Mouse (Mus musculus) induced T-regulatory cell, adult 2 months (primary cell): ENCODE results near the gene Card10.

ENCODE experiments used
- DNase-seq: peaks from one replicate; pipeline ENCODE4 v3.0.0-alpha.2; 2012; ENCODE audit warnings: low read depth

Gene Card10

DNA sequence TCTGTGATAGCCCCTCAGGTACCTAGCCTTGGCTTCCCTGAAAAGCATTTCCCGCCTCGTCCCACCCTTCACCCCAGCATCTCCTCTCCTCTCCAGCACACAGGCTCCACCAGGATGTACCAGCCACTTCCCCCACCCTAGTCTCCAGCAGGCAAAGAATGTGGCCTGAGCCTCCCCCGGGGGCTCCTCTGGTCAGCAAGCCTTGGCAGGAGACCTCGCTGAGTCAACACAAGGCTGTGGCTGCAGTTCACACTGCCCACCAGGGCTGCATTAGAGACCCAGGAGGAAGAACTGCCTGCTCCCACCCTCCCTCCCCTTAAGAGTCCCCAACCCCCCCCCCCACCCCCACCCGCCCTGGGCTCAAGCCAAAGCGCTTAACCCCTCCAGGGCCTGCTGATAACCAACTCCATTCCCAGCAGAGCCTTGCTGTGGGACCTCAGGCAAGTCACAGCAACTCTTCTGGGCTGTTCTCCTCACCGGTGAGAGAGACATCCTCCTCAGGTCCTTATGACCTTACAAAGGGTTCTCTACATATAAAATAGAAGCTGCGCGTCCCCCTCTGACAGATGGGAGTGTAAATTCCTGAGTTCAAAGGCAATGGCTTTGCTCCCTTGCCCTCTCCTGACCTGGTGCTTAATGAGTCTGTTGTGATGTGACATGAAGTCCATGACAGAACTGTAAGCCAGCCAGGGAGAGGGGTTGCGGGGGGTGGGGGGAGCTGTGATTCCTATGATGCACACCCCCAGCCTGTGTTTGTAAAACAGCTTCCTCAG, 31.6 kb upstream of the Card10 start:
- DNase-seq: no peak

DNA sequence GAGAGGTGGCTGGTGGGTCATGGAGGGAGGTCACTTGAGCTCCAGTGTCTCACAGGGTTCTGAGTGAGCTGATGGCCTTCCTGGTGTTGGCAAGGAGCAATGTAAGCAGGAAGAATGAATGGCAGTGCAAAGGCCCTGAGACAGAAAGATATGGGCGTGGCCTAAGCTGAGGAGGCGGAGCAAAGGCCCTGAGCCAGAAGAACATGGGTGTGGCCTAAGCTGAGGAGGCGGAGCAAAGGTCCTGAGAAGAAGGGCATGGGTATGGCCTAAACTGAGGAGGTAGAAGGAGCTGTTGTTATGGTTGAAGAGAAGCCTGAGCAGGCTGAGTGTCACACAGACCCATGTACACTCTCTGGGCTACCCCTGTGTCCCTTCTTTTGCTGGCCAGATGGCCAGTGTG, 30.7 kb upstream of the Card10 start:
- peak; percentile 48 for DNase-seq

DNA sequence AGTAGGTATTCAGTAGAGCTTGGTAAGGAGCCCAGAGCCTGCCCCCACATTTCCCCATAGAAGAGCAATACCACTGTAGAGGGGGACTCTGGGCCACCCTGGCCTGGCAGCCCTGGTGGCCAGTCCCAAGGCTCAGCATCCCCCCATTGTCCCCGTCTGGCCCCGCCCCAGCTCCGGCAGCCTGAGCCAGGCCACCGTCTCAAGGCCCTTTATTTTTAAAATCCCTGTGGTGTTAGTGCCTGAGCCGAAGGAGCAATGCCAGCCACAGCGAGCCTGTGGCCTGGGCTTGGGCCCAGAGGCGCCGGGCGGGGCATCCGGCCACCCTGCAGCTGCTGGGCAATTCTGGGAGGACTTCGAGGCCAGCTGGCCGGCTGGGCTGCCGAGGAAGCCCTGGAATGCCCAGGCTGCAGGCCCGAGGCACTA, 29.9 kb upstream of the Card10 start:
- no peak for DNase-seq

DNA sequence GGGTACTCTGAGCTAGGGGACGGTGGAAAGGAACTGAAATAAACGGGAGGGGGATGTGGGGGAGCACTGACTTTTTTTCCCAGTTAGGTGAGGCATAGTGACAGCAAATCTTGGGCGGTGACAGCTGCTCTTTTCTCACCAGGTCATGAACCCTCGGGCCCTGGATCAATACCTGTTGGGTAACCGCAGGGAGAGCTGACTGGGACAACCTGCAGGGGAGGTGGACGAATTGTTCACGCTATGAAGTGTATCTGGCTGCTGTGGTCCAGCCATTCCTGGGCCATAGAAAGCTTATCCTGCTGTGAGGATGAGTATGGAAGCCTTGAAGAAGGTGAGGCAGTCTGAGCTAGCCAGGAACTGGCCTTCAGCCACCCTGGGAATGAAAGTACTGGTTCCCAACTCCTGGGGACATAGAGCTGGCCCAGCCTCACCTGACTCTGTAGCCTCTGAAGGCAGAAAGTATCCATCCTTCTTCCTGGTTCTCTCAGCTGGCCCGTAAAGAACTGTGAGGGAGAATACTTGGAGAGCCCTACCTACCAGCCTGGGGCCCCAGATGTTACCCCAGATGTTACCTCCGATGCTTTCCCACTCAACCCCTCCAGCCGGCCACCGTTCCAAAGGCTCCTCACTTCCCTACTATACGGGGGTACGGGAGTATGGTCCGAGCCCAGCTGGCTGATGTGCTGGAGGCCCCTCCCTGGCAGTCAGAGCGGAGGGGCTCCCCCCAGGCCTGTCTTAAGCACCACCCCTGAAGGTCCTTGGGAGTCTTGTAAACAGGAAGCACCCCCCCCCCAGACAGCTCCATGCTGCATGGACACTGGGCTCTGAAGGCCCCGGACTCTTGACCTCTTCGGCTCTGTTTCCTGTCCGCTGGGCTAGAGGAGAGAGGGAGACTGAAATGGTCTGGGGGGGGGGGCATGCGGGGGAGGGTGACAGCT, 29.1 kb upstream of the Card10 start:
- DNase-seq: no peak

DNA sequence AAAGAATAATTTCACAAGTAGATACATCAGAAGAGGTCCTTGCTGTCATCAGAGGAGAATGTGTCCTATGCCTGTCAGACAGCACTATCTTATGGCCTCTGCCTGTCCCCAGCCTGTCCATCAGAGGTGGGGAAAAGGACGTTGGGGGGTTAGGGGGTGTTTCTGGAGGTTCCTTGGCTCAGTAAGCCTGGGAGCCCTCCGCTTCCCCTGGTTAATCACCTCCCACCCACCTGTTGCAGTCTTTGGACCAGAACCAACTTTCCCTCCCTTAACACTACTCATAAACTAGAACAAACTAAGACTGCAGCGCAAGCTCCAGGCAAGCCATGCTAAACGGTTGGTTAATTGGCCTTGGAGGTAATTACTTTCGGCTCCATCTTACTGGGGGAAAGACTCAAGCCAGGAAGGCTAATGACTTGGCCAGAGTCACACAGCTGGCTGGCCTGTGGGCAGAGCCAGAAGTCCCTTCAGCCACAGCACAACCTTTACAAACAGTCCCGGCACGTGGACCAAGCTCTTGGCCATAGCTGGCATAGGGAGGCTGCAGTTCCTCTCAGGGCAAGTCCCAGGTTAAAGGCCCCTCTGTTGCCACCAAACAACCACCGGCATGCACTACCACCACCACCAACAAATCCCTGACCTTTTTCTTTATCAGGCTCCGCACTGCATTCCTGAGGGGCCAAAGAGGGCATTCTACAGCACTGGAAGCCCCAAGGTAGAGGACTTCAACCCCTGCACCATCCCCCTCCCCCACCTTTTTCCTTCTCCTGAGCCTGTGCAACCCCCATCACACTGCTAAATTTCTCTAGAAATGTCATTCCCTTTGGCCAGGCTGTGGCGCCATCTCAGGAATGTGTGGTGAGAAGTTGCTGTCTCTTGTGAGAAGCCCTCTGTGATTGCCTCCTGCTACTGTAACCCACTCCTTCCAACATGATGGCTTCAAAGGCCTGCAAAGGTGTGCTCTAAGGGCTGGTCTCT, 28.2 kb upstream of the Card10 start:
- DNase-seq: no peak

DNA sequence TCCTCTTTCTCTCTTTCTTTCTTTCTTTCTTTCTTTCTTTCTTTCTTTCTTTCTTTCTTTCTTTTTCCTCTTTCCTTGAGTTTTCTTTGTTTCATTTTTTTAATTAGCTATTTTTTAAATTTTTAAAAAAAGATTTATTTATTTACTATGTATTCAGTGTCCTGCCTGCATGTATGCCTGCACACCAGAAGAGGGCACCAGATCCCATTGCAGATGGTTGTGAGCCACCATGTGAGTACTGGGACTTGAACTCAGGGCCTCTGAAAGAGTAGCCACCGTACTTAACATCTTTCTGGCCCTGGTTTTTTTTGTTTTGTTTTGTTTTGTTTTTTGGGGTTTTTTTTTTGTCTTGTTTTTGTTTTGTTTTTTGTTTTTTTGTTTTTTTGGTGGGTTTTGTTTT, 26.8 kb upstream of the Card10 start:
- no peak for DNase-seq

DNA sequence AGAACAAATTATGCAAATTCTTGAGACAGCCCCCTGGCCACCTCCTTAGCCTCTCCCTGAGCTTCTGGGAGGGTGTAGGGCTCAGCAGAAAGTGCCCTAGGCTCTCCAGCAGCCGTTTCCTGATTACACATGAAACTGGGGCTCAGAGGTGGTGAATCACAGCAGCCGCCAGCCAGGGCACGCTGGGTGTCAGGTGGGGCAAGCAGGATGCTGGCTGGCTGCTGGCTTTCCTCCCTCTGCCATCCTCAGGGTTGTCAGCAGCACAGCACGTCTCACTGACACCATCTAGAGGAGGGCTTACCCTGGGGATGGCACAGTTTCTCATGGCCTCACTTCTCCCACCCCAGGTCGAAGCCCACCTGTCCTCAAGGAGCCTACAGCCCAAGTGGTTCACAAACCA, 25.5 kb upstream of the Card10 start:
- DNase-seq: peak; percentile 69

DNA sequence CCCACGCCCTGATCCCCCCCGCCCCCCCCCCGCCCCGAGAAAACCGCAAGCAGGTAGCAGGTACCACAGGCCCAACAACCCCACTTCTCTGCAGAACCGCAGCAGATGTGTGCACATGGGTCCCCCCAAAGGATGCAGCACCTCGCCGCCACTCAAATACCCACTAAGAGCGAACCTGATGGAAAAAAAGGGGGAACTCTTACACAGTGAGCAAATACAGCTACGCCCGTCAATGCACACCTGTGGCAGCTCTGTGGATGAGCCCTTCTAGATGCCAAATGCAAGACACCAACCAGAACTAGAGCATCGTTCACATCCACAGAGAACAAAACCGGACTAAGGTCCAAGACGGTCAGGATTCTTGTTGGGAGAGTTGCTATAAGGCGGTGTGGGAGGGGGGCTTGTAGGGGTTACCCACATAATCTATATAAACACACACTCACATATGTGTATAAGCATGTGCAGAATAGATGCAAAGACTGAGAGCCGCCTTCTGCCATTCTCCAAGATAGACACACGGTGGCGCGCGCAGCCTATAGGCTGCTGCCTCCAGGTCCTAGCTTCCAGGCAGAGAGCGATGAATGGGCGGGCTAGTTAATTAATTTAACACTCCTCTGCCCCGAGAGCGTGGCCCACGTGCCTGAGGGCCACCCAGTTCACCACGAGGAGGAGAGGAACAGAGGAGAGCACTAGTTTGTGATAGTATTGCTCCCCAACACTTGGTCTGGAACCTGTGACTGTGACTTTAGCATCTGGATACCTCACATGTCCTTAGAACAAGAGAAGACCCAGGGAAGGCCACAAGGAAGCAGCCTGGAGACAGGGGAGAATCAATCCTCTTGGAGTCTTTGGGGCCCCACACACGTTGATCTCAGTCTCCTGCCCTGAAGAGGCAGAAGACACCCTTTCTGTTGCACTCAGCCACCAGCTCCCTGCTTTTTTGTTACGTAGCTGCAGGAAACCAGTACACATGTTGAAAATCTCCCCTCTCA, 23.7 kb upstream of the Card10 start:
- DNase-seq: peak; percentile 80

DNA sequence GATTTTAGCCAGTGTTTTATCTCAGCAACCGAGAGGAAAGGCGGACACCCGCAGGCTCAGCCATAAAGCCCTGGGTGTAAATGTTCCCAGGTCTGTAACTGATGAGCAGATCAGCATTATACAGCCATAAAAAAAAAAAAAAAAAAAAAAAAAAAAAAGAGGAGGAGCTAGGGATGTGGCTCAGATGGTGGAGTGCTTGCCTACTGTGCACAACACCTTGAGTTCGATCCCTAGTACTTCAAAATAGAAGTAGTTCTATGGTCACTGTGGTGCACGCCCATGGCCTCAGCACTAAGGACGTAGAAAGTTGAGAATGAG, 13.2 kb upstream of the Card10 start:
- DNase-seq: no peak

DNA sequence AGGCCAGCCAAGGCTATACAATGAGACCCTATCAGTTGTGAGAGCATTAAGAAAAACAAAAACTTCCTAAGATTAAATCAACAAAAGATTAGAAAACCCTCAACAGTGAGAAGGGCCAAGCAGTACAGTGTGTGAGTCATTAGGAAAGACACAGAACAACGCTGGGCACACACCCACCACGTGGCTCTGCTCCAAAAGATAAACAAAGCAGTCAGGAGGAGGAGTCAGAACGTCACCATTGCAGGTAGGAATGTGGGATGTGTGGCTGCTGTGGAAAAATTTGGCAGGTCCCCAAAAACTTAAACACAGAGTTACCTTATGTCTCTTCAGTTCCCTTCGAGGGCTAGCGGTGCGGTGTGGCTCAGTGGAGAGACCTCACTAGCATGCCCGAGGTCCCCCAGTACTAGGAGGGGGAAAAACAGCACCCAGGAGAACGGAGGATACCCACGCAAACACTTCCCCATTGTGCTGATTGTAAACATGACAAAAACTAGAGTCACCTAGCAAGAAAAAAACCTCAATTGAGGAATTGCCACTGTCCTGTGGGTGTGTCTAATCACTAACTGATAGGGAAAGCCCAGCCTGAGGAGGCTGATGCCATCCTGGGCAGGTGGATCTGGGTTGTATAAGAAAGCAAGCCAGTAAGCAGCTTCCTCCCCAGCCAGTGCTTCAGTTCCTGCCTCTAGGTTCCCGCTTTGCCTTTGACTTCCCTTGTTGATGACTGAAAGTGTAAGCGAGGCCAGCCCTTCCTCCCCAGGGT, 12.7 kb upstream of the Card10 start:
- peak; percentile 43 for DNase-seq

DNA sequence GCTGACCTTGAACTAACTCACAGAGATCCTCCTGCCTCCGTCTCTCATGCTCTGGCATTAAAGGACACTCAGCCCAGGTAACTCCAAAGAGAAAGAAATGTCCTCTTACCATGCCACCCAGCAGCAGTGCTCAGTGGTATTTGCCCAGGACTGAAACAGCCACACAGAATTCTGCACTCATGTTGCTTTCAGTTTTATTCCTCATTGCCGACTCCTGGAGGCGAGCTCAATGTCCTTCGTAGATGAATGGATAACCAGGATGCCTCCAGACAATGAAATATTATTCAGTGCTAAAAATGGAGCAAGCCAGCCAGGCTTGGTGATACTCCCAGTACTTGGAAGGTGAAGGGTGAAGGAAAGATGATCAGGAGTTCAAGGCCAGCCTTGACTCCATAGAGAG, 10.8 kb upstream of the Card10 start:
- DNase-seq: no peak

DNA sequence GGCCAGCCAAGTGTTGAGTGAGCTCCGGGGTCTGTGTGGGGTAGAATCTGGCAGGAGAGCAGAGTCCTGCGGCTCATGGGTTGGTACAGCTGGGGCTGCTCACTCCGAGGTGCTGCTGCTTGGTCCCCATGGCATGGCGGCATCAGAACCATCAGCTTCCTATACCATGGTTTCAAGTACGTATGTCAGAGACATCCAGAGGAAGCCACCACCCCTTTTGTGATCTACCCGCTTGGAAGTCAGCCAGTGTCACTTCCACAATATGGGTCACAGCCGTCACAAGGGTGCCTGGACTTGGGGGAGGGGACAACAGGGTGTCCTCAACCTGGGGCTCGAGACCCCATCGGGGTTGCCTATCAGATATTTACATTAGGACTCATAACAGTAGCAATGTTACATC, 7.3 kb upstream of the Card10 start:
- DNase-seq: no peak

DNA sequence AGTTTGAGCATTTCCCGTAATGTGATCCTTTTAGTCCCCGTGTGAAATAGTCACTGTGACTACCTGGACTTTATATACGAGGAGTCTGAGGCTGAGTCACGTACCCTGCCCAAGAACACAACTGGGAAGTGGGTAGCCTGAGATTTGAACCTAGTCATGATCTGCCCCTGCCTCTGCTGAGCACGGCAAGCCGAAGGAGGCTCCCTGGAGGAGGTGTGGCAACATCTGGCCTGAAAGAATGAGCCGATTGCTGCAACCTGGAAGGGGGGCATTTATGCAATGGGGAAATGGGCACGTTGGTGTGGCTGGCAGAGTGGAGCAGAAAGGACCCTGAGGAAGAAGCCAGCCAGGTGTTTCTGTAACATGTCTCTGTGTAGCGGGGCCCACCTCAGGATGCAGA, 6.9 kb upstream of the Card10 start:
- DNase-seq: no peak

DNA sequence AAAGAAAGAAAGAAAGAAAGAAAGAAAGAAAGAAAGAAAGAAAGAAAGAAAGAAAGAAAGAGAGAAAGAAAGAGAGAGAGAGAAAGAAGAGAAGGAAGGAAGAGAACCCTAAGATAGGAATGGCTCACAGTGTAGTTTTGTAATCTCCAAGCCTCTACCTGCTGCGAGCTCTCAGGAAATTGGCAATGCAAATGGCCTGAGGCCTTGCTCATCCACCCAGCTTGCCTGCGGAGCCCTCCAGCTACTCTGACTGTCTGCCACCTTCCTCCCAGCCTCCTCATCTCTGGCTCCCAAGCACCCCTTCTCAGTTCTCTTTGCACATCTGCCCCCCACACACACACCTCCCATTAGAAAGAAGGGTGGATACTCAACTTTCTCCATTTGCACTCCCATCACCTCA, 6.1 kb upstream of the Card10 start:
- DNase-seq: no peak

DNA sequence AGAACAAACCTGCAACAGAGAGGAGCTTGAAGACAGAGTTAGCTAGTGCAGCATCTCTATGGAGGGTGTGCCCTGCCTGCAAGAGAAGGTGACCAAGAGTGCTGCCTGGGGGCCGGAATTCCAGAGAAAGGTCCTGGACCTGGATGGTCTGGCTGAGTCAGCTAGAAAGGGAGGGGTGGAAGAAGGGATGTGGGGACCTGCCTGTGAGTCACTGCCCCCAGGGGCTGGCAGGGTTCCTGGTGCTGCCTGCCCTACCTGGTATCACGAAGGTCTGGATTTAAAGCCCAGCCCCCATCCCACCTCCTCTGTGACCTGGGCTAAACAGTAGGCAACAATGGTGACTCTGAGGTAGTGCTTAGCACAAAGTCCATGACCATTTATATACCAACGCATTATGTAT, 4.3 kb upstream of the Card10 start:
- no peak for DNase-seq

DNA sequence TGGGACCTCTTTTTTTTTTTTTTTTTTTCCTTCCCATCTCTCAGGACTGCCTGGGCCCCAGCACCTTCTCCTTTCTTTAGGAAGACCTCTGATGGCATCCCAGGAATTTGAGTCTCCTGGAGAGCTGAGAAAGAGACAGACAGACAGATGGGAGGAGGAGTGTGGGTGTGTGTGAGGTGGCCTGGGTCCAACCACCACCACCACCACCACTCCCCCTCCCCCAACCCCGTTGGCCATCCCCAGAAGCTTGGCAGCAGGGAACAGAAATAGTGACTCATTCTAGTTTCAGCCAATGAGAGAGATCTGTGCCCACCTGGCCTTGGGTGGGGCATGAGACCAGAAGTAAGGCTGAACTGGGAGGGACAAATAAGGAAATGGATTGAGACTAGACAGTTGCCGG, 3.8 kb upstream of the Card10 start:
- DNase-seq: no peak

DNA sequence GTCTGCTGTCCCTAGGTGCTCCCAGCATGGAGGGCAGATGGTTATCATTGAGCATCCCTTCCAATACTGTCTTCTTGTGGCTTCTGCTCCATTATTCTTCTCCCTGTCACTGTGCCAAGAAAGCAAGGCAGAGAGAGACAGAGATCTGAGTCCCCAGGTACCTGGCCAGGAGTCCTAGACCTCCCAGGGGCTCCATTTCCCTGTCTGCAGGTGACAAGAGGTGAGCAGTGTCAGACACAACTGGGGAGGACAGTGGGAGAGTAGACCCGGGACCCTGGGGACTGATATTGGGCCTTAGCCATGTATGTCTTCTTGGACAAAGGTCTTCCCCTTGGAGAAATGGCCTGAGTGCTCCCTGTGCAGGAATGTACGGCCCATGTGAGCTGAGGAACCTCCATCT, 2.5 kb upstream of the Card10 start:
- DNase-seq: no peak

DNA sequence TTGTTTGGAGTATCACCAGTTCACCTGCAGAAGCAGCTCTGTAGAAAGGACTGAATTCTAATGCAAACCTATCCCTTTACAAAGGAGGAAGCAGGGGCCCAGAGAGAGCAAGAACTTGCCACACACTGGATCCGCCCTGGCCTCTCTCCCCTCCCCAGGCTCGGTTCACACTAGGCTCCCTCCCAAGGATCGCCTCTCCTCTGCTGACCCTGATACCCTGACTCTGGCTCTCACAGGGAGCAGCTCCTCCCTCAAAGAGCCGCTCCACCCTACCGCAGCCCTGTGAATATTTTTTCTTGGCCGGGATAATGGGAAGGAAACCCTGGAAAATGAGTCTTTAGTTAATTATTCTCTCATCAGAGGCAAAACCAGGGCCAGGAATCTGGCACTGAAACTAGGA, 1.5 kb upstream of the Card10 start:
- no peak for DNase-seq

DNA sequence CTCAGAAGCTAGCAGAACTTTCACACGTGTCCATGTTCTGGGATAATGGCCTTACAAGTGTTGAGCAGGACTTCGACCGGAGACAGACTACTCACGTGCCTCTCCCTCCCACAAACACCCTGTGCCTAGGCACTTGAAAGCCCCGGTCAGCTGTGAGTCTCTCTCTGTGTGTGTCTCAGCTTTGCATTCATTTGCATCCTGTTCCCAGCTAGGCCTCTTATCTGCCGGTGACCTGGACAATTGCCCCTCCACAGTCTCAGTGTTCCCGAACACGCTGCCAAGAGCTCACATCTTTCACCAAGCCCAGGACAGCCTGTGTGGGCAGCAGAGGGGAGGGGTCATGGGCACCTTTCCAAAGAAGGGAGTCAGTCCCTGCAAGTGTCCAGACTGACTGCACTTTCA, 658 bp upstream of the Card10 start:
- peak; percentile 32 for DNase-seq
